8 mouse cellular contexts compared by ENCODE assay signal in the genomic region with DNA sequence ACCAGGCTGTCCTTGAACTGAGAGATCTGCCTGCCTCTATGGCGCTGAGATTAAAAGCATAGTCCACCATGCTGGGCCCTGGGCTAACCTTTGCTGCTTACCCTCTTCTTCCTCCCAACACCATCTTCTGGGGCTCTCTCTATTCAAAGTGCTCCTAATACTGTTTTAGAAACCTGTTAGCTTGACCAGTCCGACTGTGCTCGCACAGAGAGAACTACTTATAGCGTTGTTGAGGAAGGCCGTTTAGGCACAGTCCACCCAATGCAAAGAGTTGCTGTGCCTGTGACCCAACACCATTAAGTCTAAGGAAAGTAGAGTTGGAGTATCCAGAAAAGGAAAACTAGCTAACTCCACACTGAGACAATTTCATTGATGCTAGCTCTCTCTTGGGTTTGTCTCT. TPM values are rescaled to one million over a fixed set of nuclear protein-coding genes. Genes with fewer than 3 reads are reported as not detected.
A peak's percentile ranks its signal among the peaks of the same experiment; 100 is the strongest.
DNase-seq lines count a peak whose midpoint lies in the region; ATAC-seq and TF ChIP-seq lines count a peak whose summit lies in the region.

No protein-coding gene starts in this region.

- H3K4me1 ChIP-seq in hindbrain, embryonic 10.5 days (replicated peaks), result peaks cover 70% of the 10 kb centered on the region
- H3K4me1 ChIP-seq in hindbrain, embryonic 11.5 days (replicated peaks; ENCODE audit: control insufficient read depth, insufficient read depth, low read length), result peaks cover 15% of the 10 kb centered on the region; the same call in 1 of the 2 replicates
- H3K4me1 ChIP-seq in ES-Bruce4 (ENCODE audit: control insufficient read depth, insufficient read depth, low read length), result peaks cover 3% of the 10 kb centered on the region
- H3K4me1 ChIP-seq in forebrain, postnatal 0 days (ENCODE audit: insufficient read depth), result peaks cover 13% of the 10 kb centered on the region
- H3K4me1 ChIP-seq in liver, embryonic 15.5 days (replicated peaks), result peaks cover 93% of the 10 kb centered on the region

- no peaks in the 10 kb centered on the region for H3K36me3 ChIP-seq in hindbrain, embryonic 10.5 days
- H3K36me3 ChIP-seq in hindbrain, embryonic 11.5 days (ENCODE audit: control insufficient read depth, insufficient read depth, low read length), result no peaks in the 10 kb centered on the region
- H3K36me3 ChIP-seq in ES-Bruce4 (ENCODE audit: control insufficient read depth, insufficient read depth, low read length, poor library complexity, severe bottlenecking), result no peaks in the 10 kb centered on the region
- no peaks in the 10 kb centered on the region for H3K36me3 ChIP-seq in forebrain, postnatal 0 days (ENCODE audit: insufficient read depth)
- H3K36me3 ChIP-seq in liver, embryonic 15.5 days (replicated peaks), result no peaks in the 10 kb centered on the region

- ATAC-seq in hindbrain, embryonic 11.5 days (ENCODE audit: low FRiP score), result no peak
- ATAC-seq in forebrain, postnatal 0 days, result no peak
- no peak for ATAC-seq in liver, embryonic 15.5 days (ENCODE audit: insufficient read depth)

- no peak for TF ChIP-seq POLR2A in ES-Bruce4 (IDR thresholded peaks at IDR 0.05; ENCODE audit: insufficient read depth, low read length)

- no peaks in the 10 kb centered on the region for H3K9me3 ChIP-seq in hindbrain, embryonic 10.5 days
- H3K9me3 ChIP-seq in hindbrain, embryonic 11.5 days (ENCODE audit: control insufficient read depth, low read length), result no peaks in the 10 kb centered on the region
- H3K9me3 ChIP-seq in ES-Bruce4 (replicated peaks; ENCODE audit: control insufficient read depth, insufficient read depth, low read length, poor library complexity, severe bottlenecking), result no peaks in the 10 kb centered on the region
- H3K9me3 ChIP-seq in forebrain, postnatal 0 days (ENCODE audit: low read length), result no peaks in the 10 kb centered on the region
- no peaks in the 10 kb centered on the region for H3K9me3 ChIP-seq in liver, embryonic 15.5 days (replicated peaks)

- no peak for TF ChIP-seq CTCF in ES-Bruce4 (IDR thresholded peaks at IDR 0.05; ENCODE audit: low read depth, low read length)
- no peak for TF ChIP-seq CTCF in forebrain, postnatal 0 days (IDR thresholded peaks at IDR 0.05; ENCODE audit: low read depth)

- DNase-seq in hindbrain, embryonic 10.5 days (ENCODE audit: low spot score), result no peak
- DNase-seq in hindbrain, embryonic 11.5 days (ENCODE audit: low spot score), result no peak
- DNase-seq in forebrain, postnatal 0 days, result no peak
- DNase-seq in frontal cortex, postnatal 14 days (ENCODE audit: low spot score in 2 of 2), result no peak
- no peak for DNase-seq in MN1 (ENCODE audit: low spot score)
- no peak for DNase-seq in c-Kit-positive CD71-positive TER-119-positive erythroid progenitor cells, embryonic 14.5 days (ENCODE audit: low spot score)

- no peak overlapping the region for H3K4me2 ChIP-seq in hindbrain, embryonic 11.5 days (replicated peaks; ENCODE audit: low read depth, low read length)
- H3K4me2 ChIP-seq in forebrain, postnatal 0 days (ENCODE audit: low read depth), result 0 out of 2 replicates have a peak overlapping the region, but pooled peaks have one; percentile 98
- H3K4me2 ChIP-seq in liver, embryonic 15.5 days, result peak overlapping the region; percentile 91

- no peak overlapping the region for H3K9ac ChIP-seq in hindbrain, embryonic 11.5 days (ENCODE audit: low read depth, low read length)
- peak overlapping the region; percentile 69 for H3K9ac ChIP-seq in ES-Bruce4 (ENCODE audit: low read depth, poor library complexity, severe bottlenecking)
- H3K9ac ChIP-seq in forebrain, postnatal 0 days, result 0 out of 2 replicates have a peak overlapping the region, but pooled peaks have one; percentile 25
- no peak overlapping the region for H3K9ac ChIP-seq in liver, embryonic 15.5 days

- H3K27me3 ChIP-seq in hindbrain, embryonic 10.5 days (ENCODE audit: insufficient read depth, poor library complexity, severe bottlenecking), result peaks cover 5% of the 10 kb centered on the region; the same call in 1 of the 2 replicates
- no peaks in the 10 kb centered on the region for H3K27me3 ChIP-seq in hindbrain, embryonic 11.5 days (ENCODE audit: control insufficient read depth, insufficient read depth, low read length)
- no peaks in the 10 kb centered on the region for H3K27me3 ChIP-seq in ES-Bruce4 (ENCODE audit: control insufficient read depth, insufficient read depth, low read length, poor library complexity, severe bottlenecking)
- H3K27me3 ChIP-seq in forebrain, postnatal 0 days (ENCODE audit: insufficient read depth, low read length), result no peaks in the 10 kb centered on the region
- H3K27me3 ChIP-seq in liver, embryonic 15.5 days, result peaks cover 10% of the 10 kb centered on the region

- H3K27ac ChIP-seq in hindbrain, embryonic 10.5 days, result peak overlapping the region; percentile 83
- H3K27ac ChIP-seq in hindbrain, embryonic 11.5 days (ENCODE audit: low read depth, low read length), result no peak overlapping the region
- no peak overlapping the region for H3K27ac ChIP-seq in ES-Bruce4 (ENCODE audit: insufficient read depth, low read length)
- 0 out of 2 replicates have a peak overlapping the region, but pooled peaks have one; percentile 64 for H3K27ac ChIP-seq in forebrain, postnatal 0 days (ENCODE audit: low read depth, low read length)
- peak overlapping the region; percentile 78 for H3K27ac ChIP-seq in liver, embryonic 15.5 days (replicated peaks)

- 94% methylated on average over 5 of the region's 5 CpGs for WGBS in hindbrain, embryonic 10.5 days
- WGBS in hindbrain, embryonic 11.5 days, result 96% methylated on average over 5 of the region's 5 CpGs
- WGBS in forebrain, postnatal 0 days, result 89% methylated on average over 5 of the region's 5 CpGs
- 92% methylated on average over 5 of the region's 5 CpGs for WGBS in liver, embryonic 15.5 days (ENCODE audit: insufficient replicate concordance)

- no peak for TF ChIP-seq EP300 in ES-Bruce4 (IDR thresholded peaks at IDR 0.05; ENCODE audit: insufficient read depth, low read depth, low read length)

- H3K4me3 ChIP-seq in hindbrain, embryonic 10.5 days, result peak overlapping the region; percentile 60; the same call in 1 of the 2 replicates
- H3K4me3 ChIP-seq in hindbrain, embryonic 11.5 days (ENCODE audit: low read depth, low read length), result no peak overlapping the region
- H3K4me3 ChIP-seq in ES-Bruce4 (ENCODE audit: low read depth, low read length), result no peak overlapping the region
- no peak overlapping the region for H3K4me3 ChIP-seq in forebrain, postnatal 0 days (ENCODE audit: low read depth, low read length)
- H3K4me3 ChIP-seq in liver, embryonic 15.5 days (replicated peaks), result 0 out of 2 replicates have a peak overlapping the region, but pooled peaks have one; percentile 62

RNA-seq across cellular contexts. Expression of a gene that starts 7.2 kb away (rescaled TPM):
- polyA plus RNA-seq in hindbrain, embryonic 10.5 days (2016; fragmentation: Nextera tagmentation; extraction: Ambion mirVana), result 24.4 and 25.2 TPM in 2 replicates
- polyA plus RNA-seq in hindbrain, embryonic 11.5 days (2014; fragmentation: Nextera tagmentation; extraction: Ambion mirVana), result 25.0 and 28.0 TPM in 2 replicates
- polyA plus RNA-seq in ES-Bruce4 (2011; ENCODE audit: insufficient read depth, insufficient read length, low read depth, missing spikeins), result 68.7 and 69.1 TPM in 2 replicates
- 87.2 and 94.6 TPM in 2 replicates for total RNA-seq in forebrain, postnatal 0 days (2014; rRNA removed)
- polyA plus RNA-seq in forebrain, postnatal 0 days (2015; fragmentation: Nextera tagmentation; extraction: Ambion mirVana), result 16.3 and 24.1 TPM in 2 replicates
- polyA plus RNA-seq in liver, embryonic 15.5 days (2015; fragmentation: Nextera tagmentation; extraction: Ambion mirVana), result 5.2 and 5.8 TPM in 2 replicates

RNA-seq across cellular contexts. Expression of a gene that starts 13.0 kb away (rescaled TPM):
- polyA plus RNA-seq in hindbrain, embryonic 10.5 days (2016; fragmentation: Nextera tagmentation; extraction: Ambion mirVana), result 1.2 and 1.5 TPM in 2 replicates
- polyA plus RNA-seq in hindbrain, embryonic 11.5 days (2014; fragmentation: Nextera tagmentation; extraction: Ambion mirVana), result 0.92 and 1.4 TPM in 2 replicates
- 7.4 and 7.5 TPM in 2 replicates for polyA plus RNA-seq in ES-Bruce4 (2011; ENCODE audit: insufficient read depth, insufficient read length, low read depth, missing spikeins)
- 4.5 and 6.7 TPM in 2 replicates for total RNA-seq in forebrain, postnatal 0 days (2014; rRNA removed)
- 10.8 and 11.4 TPM in 2 replicates for polyA plus RNA-seq in forebrain, postnatal 0 days (2015; fragmentation: Nextera tagmentation; extraction: Ambion mirVana)
- 0.63 and 0.85 TPM in 2 replicates for polyA plus RNA-seq in liver, embryonic 15.5 days (2015; fragmentation: Nextera tagmentation; extraction: Ambion mirVana)

RNA-seq across cellular contexts. Expression of a gene that starts 16.6 kb away (rescaled TPM):
- 49.5 and 55.9 TPM in 2 replicates for polyA plus RNA-seq in hindbrain, embryonic 10.5 days (2016; fragmentation: Nextera tagmentation; extraction: Ambion mirVana)
- 44.6 and 49.6 TPM in 2 replicates for polyA plus RNA-seq in hindbrain, embryonic 11.5 days (2014; fragmentation: Nextera tagmentation; extraction: Ambion mirVana)
- 55.0 and 57.7 TPM in 2 replicates for polyA plus RNA-seq in ES-Bruce4 (2011; ENCODE audit: insufficient read depth, insufficient read length, low read depth, missing spikeins)
- total RNA-seq in forebrain, postnatal 0 days (2014; rRNA removed), result 22.5 and 27.2 TPM in 2 replicates
- polyA plus RNA-seq in forebrain, postnatal 0 days (2015; fragmentation: Nextera tagmentation; extraction: Ambion mirVana), result 29.5 and 37.4 TPM in 2 replicates
- 14.4 and 16.2 TPM in 2 replicates for polyA plus RNA-seq in liver, embryonic 15.5 days (2015; fragmentation: Nextera tagmentation; extraction: Ambion mirVana)

RNA-seq across cellular contexts. Expression of a gene that starts 47.7 kb away (rescaled TPM):
- polyA plus RNA-seq in hindbrain, embryonic 10.5 days (2016; fragmentation: Nextera tagmentation; extraction: Ambion mirVana), result 12.8 and 22.2 TPM in 2 replicates
- polyA plus RNA-seq in hindbrain, embryonic 11.5 days (2014; fragmentation: Nextera tagmentation; extraction: Ambion mirVana), result 34.7 and 41.4 TPM in 2 replicates
- polyA plus RNA-seq in ES-Bruce4 (2011; ENCODE audit: insufficient read depth, insufficient read length, low read depth, missing spikeins), result 20.7 and 24.6 TPM in 2 replicates
- total RNA-seq in forebrain, postnatal 0 days (2014; rRNA removed), result 1,003 and 1,159 TPM in 2 replicates
- 223 and 233 TPM in 2 replicates for polyA plus RNA-seq in forebrain, postnatal 0 days (2015; fragmentation: Nextera tagmentation; extraction: Ambion mirVana)
- polyA plus RNA-seq in liver, embryonic 15.5 days (2015; fragmentation: Nextera tagmentation; extraction: Ambion mirVana), result 7.2 and 7.6 TPM in 2 replicates

RNA-seq across cellular contexts. Expression of a gene that starts 48.4 kb away (rescaled TPM):
- polyA plus RNA-seq in hindbrain, embryonic 10.5 days (2016; fragmentation: Nextera tagmentation; extraction: Ambion mirVana), result 1.1 and 2.2 TPM in 2 replicates
- 2.0 and 2.2 TPM in 2 replicates for polyA plus RNA-seq in hindbrain, embryonic 11.5 days (2014; fragmentation: Nextera tagmentation; extraction: Ambion mirVana)
- 3.5 and 4.0 TPM in 2 replicates for polyA plus RNA-seq in ES-Bruce4 (2011; ENCODE audit: insufficient read depth, insufficient read length, low read depth, missing spikeins)
- total RNA-seq in forebrain, postnatal 0 days (2014; rRNA removed), result 28.7 TPM in 2 replicates
- polyA plus RNA-seq in forebrain, postnatal 0 days (2015; fragmentation: Nextera tagmentation; extraction: Ambion mirVana), result 5.6 and 9.8 TPM in 2 replicates
- 0.24 and 0.28 TPM in 2 replicates for polyA plus RNA-seq in liver, embryonic 15.5 days (2015; fragmentation: Nextera tagmentation; extraction: Ambion mirVana)

Comparison
In these comparisons a context has a peak if more than half of its experiments do, and no peak if none do; other contexts are left out.
1. H3K27ac ChIP-seq: peak in hindbrain, embryonic 10.5 days (single experiment), forebrain, postnatal 0 days (single experiment) and liver, embryonic 15.5 days (single experiment); none in hindbrain, embryonic 11.5 days (single experiment) and ES-Bruce4 (single experiment).
2. H3K4me3 ChIP-seq: peak in hindbrain, embryonic 10.5 days (single experiment) and liver, embryonic 15.5 days (single experiment); none in hindbrain, embryonic 11.5 days (single experiment), ES-Bruce4 (single experiment) and forebrain, postnatal 0 days (single experiment).
3. H3K9ac ChIP-seq: peak in ES-Bruce4 (single experiment) and forebrain, postnatal 0 days (single experiment); none in hindbrain, embryonic 11.5 days (single experiment) and liver, embryonic 15.5 days (single experiment).